Mouse (Mus musculus): ENCODE results near the gene Ocel1. TPM values are rescaled to one million over a fixed set of nuclear protein-coding genes. Genes with fewer than 3 reads are reported as not detected.
A peak's percentile ranks its signal among the peaks of the same experiment; 100 is the strongest.

The Ocel1 gene
- polyA plus RNA-seq, 2 experiments, result 3.8 to 4.2 TPM

DNA sequence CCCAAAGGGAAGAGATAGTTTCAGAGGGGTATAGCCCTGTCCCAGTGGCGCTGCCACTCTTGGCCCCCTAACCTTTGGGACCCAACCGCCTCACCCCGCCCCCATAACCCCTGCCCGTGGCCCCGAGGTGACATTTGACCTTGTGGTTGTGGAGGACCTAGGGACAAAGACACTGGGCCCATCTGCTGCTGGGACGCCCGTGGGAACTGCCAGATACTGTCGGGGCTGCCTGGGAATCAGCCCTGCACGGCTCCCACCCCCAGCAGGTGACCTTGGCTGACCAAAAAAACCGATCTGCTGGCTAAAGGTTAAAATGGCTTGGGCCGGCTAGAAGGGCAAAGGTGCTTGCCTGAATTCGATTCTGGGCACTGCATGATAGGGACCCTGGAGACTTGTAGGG, 12.3 kb downstream of the Ocel1 start:
- WGBS, result 40% methylated on average over 12 of the region's 12 CpGs
- peak overlapping the region; percentile 88; the same call in 1 of the 2 replicates for H3K27ac ChIP-seq (replicated peaks; ENCODE audit: low read depth, low read length)
- DNase-seq (ENCODE audit: low spot score) (no peak), ATAC-seq (ENCODE audit: low FRiP score, low read depth) (no peak)
- no peaks in the 10 kb centered on the region for H3K27me3 ChIP-seq (ENCODE audit: control insufficient read depth, insufficient read depth, low read length)
- H3K9ac ChIP-seq (ENCODE audit: low read depth, low read length, severe bottlenecking), result no peak overlapping the region
- H3K4me2 ChIP-seq (replicated peaks; ENCODE audit: low read depth, low read length, severe bottlenecking), result no peak overlapping the region
- peaks cover 23% of the 10 kb centered on the region for H3K4me1 ChIP-seq (ENCODE audit: control insufficient read depth, insufficient read depth, low read length)
- no peak for TF ChIP-seq POLR2A (IDR thresholded peaks at IDR 0.05; ENCODE audit: borderline replicate concordance, extremely low read depth, insufficient read depth, insufficient read length)
- H3K36me3 ChIP-seq (ENCODE audit: control insufficient read depth, insufficient read depth, low read length), result no peaks in the 10 kb centered on the region
- H3K4me3 ChIP-seq (replicated peaks; ENCODE audit: low read length), result no peak overlapping the region
- no peaks in the 10 kb centered on the region for H3K9me3 ChIP-seq (ENCODE audit: control insufficient read depth, low read length)

GRCm38 (mm10) chr8:71383860-71384259, 12.8 kb downstream of the Ocel1 start:
- no peak overlapping the region for H3K9ac ChIP-seq (ENCODE audit: low read depth, low read length, severe bottlenecking)
- H3K4me2 ChIP-seq (replicated peaks; ENCODE audit: low read depth, low read length, severe bottlenecking), result no peak overlapping the region
- H3K9me3 ChIP-seq (ENCODE audit: control insufficient read depth, low read length), result no peaks in the 10 kb centered on the region
- H3K4me3 ChIP-seq (replicated peaks; ENCODE audit: low read length), result no peak overlapping the region
- H3K27ac ChIP-seq (replicated peaks; ENCODE audit: low read depth, low read length), result no peak overlapping the region
- H3K27me3 ChIP-seq (ENCODE audit: control insufficient read depth, insufficient read depth, low read length), result no peaks in the 10 kb centered on the region
- TF ChIP-seq POLR2A (IDR thresholded peaks at IDR 0.05; ENCODE audit: borderline replicate concordance, extremely low read depth, insufficient read depth, insufficient read length), result no peak
- DNase-seq (ENCODE audit: low spot score) (no peak), ATAC-seq (ENCODE audit: low FRiP score, low read depth) (no peak)
- peaks cover 23% of the 10 kb centered on the region for H3K4me1 ChIP-seq (ENCODE audit: control insufficient read depth, insufficient read depth, low read length)
- 60% methylated on average over 3 of the region's 3 CpGs for WGBS
- no peaks in the 10 kb centered on the region for H3K36me3 ChIP-seq (ENCODE audit: control insufficient read depth, insufficient read depth, low read length)

DNA sequence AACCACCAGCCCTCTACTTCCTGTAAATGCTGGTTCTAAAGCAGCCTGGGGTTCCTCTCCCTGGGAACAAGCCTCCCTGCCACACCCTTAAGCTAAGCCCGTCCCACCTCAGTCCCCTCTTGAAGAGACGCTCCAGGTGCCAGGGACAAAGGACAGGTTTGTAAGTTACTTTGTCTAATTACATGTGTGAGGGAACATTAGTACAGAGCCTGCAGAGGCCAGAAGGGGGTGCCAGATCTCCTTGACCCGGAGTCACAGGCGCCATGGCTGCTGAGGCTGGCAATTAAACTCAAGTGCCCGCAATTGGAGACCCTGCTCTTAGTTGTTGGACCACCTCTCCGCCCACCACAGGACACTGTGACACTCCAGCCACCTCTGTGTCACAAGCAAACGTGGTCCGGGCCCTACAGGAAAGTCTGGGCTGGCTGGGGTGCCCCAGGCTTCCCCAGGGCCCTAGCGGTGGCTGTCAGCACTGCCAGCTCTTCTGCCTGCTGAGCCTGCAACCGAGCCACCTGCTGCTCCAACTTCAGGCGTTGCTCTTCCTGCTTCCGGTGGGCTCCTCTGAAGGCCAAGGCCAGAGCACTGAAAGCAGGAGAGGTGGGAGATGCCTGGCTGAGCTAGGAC, 14.2 kb downstream of the Ocel1 start:
- Histone ChIP-seq H3K9ac (ENCODE audit: low read depth, low read length, severe bottlenecking) (no peak overlapping the region), H3K4me3 (replicated peaks; ENCODE audit: low read length) (no peak overlapping the region), H3K27ac (replicated peaks; ENCODE audit: low read depth, low read length) (no peak overlapping the region), H3K27me3 (ENCODE audit: control insufficient read depth, insufficient read depth, low read length) (no peaks in the 10 kb centered on the region), H3K36me3 (ENCODE audit: control insufficient read depth, insufficient read depth, low read length) (no peaks in the 10 kb centered on the region), H3K4me1 (ENCODE audit: control insufficient read depth, insufficient read depth, low read length) (peaks cover 10% of the 10 kb centered on the region), H3K4me2 (replicated peaks; ENCODE audit: low read depth, low read length, severe bottlenecking) (no peak overlapping the region), H3K9me3 (ENCODE audit: control insufficient read depth, low read length) (no peaks in the 10 kb centered on the region)
- DNase-seq (ENCODE audit: low spot score) (no peak), ATAC-seq (ENCODE audit: low FRiP score, low read depth) (no peak)
- TF ChIP-seq POLR2A (IDR thresholded peaks at IDR 0.05; ENCODE audit: borderline replicate concordance, extremely low read depth, insufficient read depth, insufficient read length), result no peak
- 67% methylated on average over 12 of the region's 12 CpGs for WGBS

DNA sequence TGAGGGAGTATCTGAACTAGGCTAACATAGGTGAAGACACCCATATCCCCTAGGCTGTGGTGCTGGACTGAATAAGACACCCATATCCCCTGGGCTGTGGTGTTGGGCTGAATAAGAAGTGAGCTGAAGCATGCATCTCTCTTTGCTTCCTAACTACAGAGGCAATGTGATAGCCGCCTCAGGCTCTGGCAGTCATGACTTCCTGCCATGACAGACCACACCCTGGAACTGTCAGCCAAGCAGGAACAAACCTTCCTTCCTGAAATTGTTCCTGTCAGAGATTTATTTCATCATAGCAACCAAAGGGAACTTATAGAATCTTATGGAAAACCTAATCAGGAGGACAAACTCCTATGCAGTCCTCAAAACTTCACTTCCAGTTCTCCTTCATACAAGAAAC, 17.2 kb downstream of the Ocel1 start:
- ATAC-seq (ENCODE audit: low FRiP score, low read depth) (no peak), DNase-seq (ENCODE audit: low spot score) (no peak)
- H3K4me3 ChIP-seq (replicated peaks; ENCODE audit: low read length), result no peak overlapping the region
- H3K4me1 ChIP-seq (ENCODE audit: control insufficient read depth, insufficient read depth, low read length), result no peaks in the 10 kb centered on the region
- H3K27ac ChIP-seq (replicated peaks; ENCODE audit: low read depth, low read length), result no peak overlapping the region
- H3K36me3 ChIP-seq (ENCODE audit: control insufficient read depth, insufficient read depth, low read length), result no peaks in the 10 kb centered on the region
- H3K9ac ChIP-seq (ENCODE audit: low read depth, low read length, severe bottlenecking), result no peak overlapping the region
- TF ChIP-seq POLR2A (IDR thresholded peaks at IDR 0.05; ENCODE audit: borderline replicate concordance, extremely low read depth, insufficient read depth, insufficient read length), result no peak
- H3K27me3 ChIP-seq (ENCODE audit: control insufficient read depth, insufficient read depth, low read length), result no peaks in the 10 kb centered on the region
- H3K4me2 ChIP-seq (replicated peaks; ENCODE audit: low read depth, low read length, severe bottlenecking), result no peak overlapping the region
- no peaks in the 10 kb centered on the region for H3K9me3 ChIP-seq (ENCODE audit: control insufficient read depth, low read length)
- 88% methylated on average over 1 of the region's 1 CpGs for whole genome bisulfite sequencing

DNA sequence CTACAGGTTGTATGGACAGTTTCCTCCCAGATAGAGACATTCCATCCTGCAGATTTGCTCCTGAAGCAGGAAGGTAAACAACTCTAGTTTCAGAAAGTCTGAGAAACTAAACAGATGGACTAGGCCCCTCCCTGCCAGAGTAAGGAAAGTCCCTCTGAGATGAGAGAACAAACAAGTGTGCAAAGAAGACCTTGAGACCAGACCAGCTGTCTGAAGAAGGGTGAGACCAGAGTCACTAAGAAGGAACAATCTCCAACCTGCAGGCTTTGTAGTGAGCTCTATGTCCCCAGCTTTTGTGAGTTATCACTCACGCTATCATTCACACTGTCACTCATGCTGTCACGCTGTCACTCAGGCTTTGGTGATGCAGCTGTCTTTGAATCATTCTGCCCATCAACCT, 20.6 kb downstream of the Ocel1 start:
- 86% methylated on average over 2 of the region's 2 CpGs for WGBS
- Histone ChIP-seq H3K9ac (ENCODE audit: low read depth, low read length, severe bottlenecking) (no peak overlapping the region), H3K27ac (replicated peaks; ENCODE audit: low read depth, low read length) (no peak overlapping the region), H3K9me3 (ENCODE audit: control insufficient read depth, low read length) (no peaks in the 10 kb centered on the region), H3K36me3 (ENCODE audit: control insufficient read depth, insufficient read depth, low read length) (no peaks in the 10 kb centered on the region), H3K27me3 (ENCODE audit: control insufficient read depth, insufficient read depth, low read length) (no peaks in the 10 kb centered on the region), H3K4me2 (replicated peaks; ENCODE audit: low read depth, low read length, severe bottlenecking) (no peak overlapping the region), H3K4me1 (ENCODE audit: control insufficient read depth, insufficient read depth, low read length) (no peaks in the 10 kb centered on the region), H3K4me3 (replicated peaks; ENCODE audit: low read length) (no peak overlapping the region)
- ATAC-seq (ENCODE audit: low FRiP score, low read depth) (no peak), DNase-seq (ENCODE audit: low spot score) (no peak)
- no peak for TF ChIP-seq POLR2A (IDR thresholded peaks at IDR 0.05; ENCODE audit: borderline replicate concordance, extremely low read depth, insufficient read depth, insufficient read length)

Data from limb, embryonic 14.5 days (tissue).